Mouse (Mus musculus) lung, embryonic 15.5 days (tissue): ENCODE measurements around the gene Bcas2. TPM values are rescaled to one million over a fixed set of nuclear protein-coding genes. Genes with fewer than 3 reads are reported as not detected.
A peak's percentile ranks its signal among the peaks of the same experiment; 100 is the strongest.

ENCODE experiments used
- ATAC-seq: fragments of 200-750 bp; cut with Nextera tagmentation; 2 replicates; pipeline ENCODE4 v1.8.0; 2017; ENCODE audit warnings: moderate number of reproducible peaks, borderline replicate concordance; ENCODE audit not compliant: low FRiP score, low TSS enrichment; ENCODE audit errors: extremely low read depth
- H3K27ac ChIP-seq: fragments of 300-500 bp; sonication (generic); 2 replicates; pipeline ENCODE4 v1.5.1; 2015; ENCODE audit warnings: moderate library complexity, mild to moderate bottlenecking, inconsistent platforms
- H3K27me3 ChIP-seq: fragments of 300-500 bp; sonication (generic); 2 replicates; pipeline ENCODE4 v1.6.1; 2015; ENCODE audit warnings: inconsistent platforms
- H3K36me3 ChIP-seq: fragments of 300-500 bp; sonication (generic); 2 replicates; pipeline ENCODE4 v1.6.1; 2015; ENCODE audit warnings: inconsistent platforms
- H3K4me1 ChIP-seq: fragments of 300-500 bp; sonication (generic); 2 replicates; pipeline ENCODE4 v1.6.1; 2015; ENCODE audit warnings: inconsistent platforms
- H3K4me2 ChIP-seq: fragments of 300-500 bp; sonication (generic); 2 replicates; pipeline ENCODE4 v1.6.1; 2015; ENCODE audit warnings: inconsistent platforms, mild to moderate bottlenecking, moderate library complexity
- H3K4me3 ChIP-seq: fragments of 300-500 bp; sonication (generic); 2 replicates; pipeline ENCODE4 v1.5.1; 2015; ENCODE audit warnings: mild to moderate bottlenecking, inconsistent platforms
- H3K9ac ChIP-seq: fragments of 300-500 bp; sonication (generic); 2 replicates; pipeline ENCODE4 v1.6.1; 2015; ENCODE audit warnings: inconsistent platforms
- H3K9me3 ChIP-seq: fragments of 300-500 bp; sonication (generic); 2 replicates; pipeline ENCODE4 v1.6.1; 2016; ENCODE audit warnings: inconsistent platforms
- WGBS: fragments of 180-500 bp; shearing (Covaris S2); methylation state at CpG from one replicate; pipeline ENCODE4 v1.1.7; 2015; 5-methylcytosine and 5-hydroxymethylcytosine counted together
- polyA plus RNA-seq: library from polyadenylated mRNA; unstranded; fragments of >200 nt; fragmentation: Nextera tagmentation; extraction: Ambion mirVana; gene quantifications from 2 replicates; pipeline ENCODE4 v1.2.1, GENCODE M21; 2015

The Bcas2 gene
- polyA plus RNA-seq: 188 and 190 TPM in 2 replicates

DNA sequence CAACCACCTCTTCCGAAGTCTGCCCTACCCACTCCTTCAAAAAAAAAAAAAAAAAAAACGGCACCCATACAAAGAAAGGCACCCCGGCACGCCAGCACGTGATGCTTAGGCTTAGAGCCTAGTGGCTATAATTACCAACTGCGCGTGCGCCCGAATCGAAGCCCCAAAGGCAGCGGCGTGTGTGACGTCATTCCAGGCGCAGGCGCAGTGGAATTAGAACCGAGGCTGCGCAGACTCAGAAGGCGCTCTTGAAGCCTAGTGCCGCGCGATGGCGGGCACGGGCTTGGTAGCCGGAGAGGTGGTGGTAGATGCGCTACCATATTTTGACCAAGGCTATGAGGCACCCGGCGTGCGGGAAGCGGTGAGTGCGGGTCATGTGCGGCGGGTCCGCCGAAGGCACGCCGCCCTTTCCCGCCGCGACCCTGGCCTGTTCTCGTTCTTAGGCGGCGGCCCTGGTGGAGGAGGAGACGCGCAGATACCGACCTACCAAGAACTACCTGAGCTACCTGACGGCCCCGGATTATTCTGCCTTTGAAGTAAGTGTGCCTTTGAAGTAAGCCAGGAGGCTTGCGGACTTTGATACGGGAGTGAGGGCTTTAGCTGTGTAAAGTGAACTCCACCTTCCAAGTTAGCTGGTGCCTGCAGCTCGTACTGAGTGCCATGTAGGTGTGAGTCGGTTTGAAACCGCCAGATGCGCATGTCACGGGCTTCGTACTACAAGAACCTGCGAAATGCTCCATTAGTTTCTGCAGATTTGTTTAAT, at the start of gene Bcas2:
Bcas2 (plus strand) TSS at position 151 of the 763 bp plus-strand sequence.
- under 1% methylated on average over 56 of the region's 56 CpGs for WGBS
- Histone ChIP-seq H3K27me3 (no peaks in the 10 kb centered on the region), H3K4me1 (peaks cover 13% of the 10 kb centered on the region), H3K4me3 (peak within 1 kb of the TSS; percentile 81), H3K4me2 (peak within 1 kb of the TSS; percentile 65), H3K36me3 (peaks cover 31% of the 10 kb centered on the region), H3K9me3 (no peaks in the 10 kb centered on the region), H3K27ac (peak within 1 kb of the TSS; percentile 79), H3K9ac (peak within 1 kb of the TSS; percentile 87)
- ATAC-seq: peak; percentile 96

DNA sequence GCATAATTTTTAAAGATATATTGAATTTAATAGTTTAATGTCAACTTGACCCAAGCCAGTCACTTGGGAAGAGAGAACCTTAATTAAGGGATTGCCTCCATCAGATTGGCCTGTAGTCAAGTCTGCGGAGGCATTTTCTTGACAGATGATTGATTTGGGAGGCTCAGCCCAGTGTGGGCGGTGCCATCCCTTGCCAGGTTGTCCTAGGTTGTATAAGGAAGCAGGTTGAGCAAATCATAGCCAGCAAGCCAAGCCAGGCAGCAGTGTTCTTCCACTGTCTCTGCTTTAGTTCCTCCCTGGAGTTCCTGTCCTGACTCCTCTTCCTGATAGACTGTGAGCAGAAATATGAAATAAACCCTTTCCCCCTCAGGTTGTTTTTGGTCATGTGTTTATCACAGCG, 47.8 kb upstream of the Bcas2 start:
- H3K36me3 ChIP-seq: no peaks in the 10 kb centered on the region
- H3K27me3 ChIP-seq: no peaks in the 10 kb centered on the region
- H3K9ac ChIP-seq: no peak overlapping the region
- no peaks in the 10 kb centered on the region for H3K9me3 ChIP-seq
- H3K4me3 ChIP-seq: no peak overlapping the region
- H3K27ac ChIP-seq: no peak overlapping the region
- no peak for ATAC-seq
- 0 out of 2 replicates have a peak, but pooled peaks cover 3% of the 10 kb centered on the region for H3K4me1 ChIP-seq
- H3K4me2 ChIP-seq: no peak overlapping the region
- WGBS: 74% methylated on average over 3 of the region's 3 CpGs

DNA sequence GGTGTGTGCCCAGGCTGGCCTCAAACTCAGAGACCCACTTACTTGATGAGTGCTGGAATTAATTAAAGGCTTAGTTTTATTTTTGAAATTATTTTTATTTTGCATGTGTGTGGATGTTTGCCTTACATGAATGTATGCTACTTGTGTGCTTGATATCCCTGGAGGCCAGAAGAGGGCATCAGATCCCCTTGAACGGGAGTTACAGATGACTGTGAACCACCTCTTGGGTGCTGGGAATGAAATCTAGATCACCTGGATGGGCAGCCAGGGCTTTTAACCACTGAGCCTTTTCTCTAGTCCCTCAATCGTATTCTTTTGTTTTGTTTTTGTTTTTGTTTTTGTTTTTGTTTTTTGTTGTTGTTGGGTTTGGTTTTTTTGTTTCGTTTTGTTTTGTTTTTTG, 45.3 kb upstream of the Bcas2 start:
- peaks cover 21% of the 10 kb centered on the region; the same call in 1 of the 2 replicates for H3K4me1 ChIP-seq
- ATAC-seq: no peak
- no peaks in the 10 kb centered on the region for H3K9me3 ChIP-seq
- no peaks in the 10 kb centered on the region for H3K27me3 ChIP-seq
- H3K36me3 ChIP-seq: no peaks in the 10 kb centered on the region
- 87% methylated on average over 3 of the region's 3 CpGs for WGBS
- H3K27ac ChIP-seq: no peak overlapping the region
- H3K9ac ChIP-seq: no peak overlapping the region
- H3K4me3 ChIP-seq: no peak overlapping the region
- H3K4me2 ChIP-seq: no peak overlapping the region

DNA sequence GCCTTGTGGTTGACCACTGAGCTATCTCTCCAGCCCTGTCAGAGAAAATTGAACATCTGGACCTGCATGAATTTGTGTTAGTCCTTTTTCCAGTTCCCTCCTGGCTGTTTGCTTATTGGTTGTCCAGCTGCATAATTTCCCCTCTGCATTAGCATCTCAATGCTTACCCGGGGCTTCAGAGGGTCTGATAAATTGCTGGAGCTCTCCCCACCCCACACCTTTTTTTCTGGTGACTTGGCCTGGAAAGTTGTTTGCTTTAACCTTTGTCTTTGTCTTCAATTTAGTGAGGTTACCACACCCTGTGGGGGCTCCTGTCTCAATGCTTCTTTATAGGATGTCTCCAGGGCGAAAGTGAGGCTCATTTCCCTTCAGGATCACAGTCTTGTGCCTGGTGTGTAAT, 44.3 kb upstream of the Bcas2 start:
- Histone ChIP-seq H3K36me3 (peaks cover 3% of the 10 kb centered on the region; the same call in 1 of the 2 replicates), H3K27ac (no peak overlapping the region), H3K9ac (no peak overlapping the region), H3K4me2 (no peak overlapping the region), H3K4me3 (no peak overlapping the region), H3K4me1 (peaks cover 21% of the 10 kb centered on the region; the same call in 1 of the 2 replicates), H3K9me3 (no peaks in the 10 kb centered on the region), H3K27me3 (no peaks in the 10 kb centered on the region)
- WGBS: 40% methylated on average over 2 of the region's 2 CpGs
- no peak for ATAC-seq

DNA sequence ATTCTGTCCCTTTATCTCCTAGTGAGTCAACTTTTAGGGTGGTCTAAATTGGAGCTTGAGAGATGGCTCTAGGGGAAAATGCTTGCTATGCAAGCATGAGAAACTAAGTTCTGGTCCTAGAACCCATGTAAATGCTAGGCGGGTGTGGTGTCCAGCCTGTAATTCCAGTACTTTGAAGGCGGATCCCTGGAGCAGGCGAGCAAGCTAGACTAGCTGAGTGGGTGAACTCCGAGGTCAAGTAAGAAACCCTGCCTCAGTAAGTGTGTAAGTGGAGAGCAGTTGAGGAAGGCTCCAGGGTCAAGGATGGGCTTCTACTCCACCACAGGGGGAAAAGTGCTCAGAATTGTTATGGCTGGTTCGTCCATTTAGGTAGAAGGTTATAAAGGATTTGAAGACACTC, 43.7 kb upstream of the Bcas2 start:
- Histone ChIP-seq H3K9me3 (no peaks in the 10 kb centered on the region), H3K4me3 (no peak overlapping the region)
- WGBS: 64% methylated on average over 5 of the region's 5 CpGs

DNA sequence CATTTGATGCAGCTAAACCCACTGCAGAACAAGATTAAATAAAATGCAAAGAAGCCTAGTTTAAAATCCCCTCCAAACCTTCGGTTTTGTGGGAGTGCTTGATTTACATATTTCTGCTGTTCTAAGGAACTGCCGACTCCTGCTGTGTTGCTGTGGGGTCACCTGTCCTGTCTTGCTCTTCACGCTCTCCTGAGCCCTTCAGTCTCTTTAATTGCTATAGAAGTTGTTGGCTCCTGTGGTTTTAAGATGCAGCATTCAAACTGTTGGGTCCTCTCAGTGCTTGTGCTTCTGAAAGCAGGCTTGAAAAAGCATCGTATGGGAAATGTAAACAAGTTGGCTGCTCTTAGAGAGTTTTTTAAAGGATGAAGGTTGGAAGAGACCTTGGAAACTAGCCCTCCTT, 43.2 kb upstream of the Bcas2 start:
- H3K36me3 ChIP-seq: peaks cover 3% of the 10 kb centered on the region; the same call in 1 of the 2 replicates
- no peaks in the 10 kb centered on the region for H3K9me3 ChIP-seq
- H3K9ac ChIP-seq: no peak overlapping the region
- H3K4me3 ChIP-seq: no peak overlapping the region
- H3K27me3 ChIP-seq: no peaks in the 10 kb centered on the region
- H3K27ac ChIP-seq: no peak overlapping the region
- H3K4me2 ChIP-seq: no peak overlapping the region
- no peak for ATAC-seq
- H3K4me1 ChIP-seq: peaks cover 21% of the 10 kb centered on the region; the same call in 1 of the 2 replicates
- WGBS: 48% methylated on average over 4 of the region's 4 CpGs

More for the DNA sequence above, 43.7 kb upstream of the Bcas2 start:
- Histone ChIP-seq H3K27ac (no peak overlapping the region), H3K27me3 (no peaks in the 10 kb centered on the region), H3K9ac (no peak overlapping the region), H3K36me3 (peaks cover 3% of the 10 kb centered on the region; the same call in 1 of the 2 replicates), H3K4me1 (peaks cover 21% of the 10 kb centered on the region; the same call in 1 of the 2 replicates), H3K4me2 (no peak overlapping the region)
- no peak for ATAC-seq

DNA sequence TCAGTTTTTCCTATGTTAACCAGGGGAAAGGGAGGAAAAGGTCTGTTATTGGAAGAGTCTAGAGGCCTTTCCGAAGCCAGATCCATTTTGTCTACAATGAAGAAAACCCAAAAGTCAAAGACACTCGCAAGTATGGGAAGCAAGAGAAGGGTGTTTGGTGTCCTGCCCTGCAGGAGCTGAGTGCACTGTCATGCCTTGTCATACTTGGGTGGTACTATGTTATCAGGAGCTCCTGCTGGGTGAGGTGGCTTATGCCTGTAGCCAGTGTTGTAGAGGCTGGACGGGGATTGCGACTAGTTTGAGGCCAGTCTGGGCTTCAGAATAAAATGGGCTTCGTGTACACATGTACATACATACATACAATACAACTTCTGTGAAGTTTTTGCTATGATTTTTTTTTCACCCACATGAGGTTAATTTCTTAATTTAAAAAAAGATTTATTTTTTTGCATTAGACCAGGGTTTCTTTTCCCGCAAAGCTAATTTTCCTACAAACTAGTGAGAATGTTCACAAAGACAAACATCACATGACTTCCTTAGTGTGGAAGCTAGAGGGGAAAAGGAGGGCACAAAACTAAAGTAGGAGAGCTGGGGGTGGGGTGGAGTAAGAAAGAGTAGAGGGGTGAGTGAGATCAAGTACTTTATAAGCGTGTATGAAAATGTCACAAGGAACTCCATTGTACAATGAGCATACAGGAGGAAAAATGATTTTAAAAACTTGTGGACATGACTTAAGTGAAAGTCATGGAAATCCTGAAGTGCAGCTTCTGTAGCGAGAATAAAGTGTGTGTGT, 41.9 kb upstream of the Bcas2 start:
- Histone ChIP-seq H3K27me3 (no peaks in the 10 kb centered on the region), H3K4me2 (peak overlapping the region; percentile 14; the same call in 1 of the 2 replicates), H3K27ac (peak overlapping the region; percentile 43), H3K4me1 (peaks cover 21% of the 10 kb centered on the region; the same call in 1 of the 2 replicates), H3K9ac (no peak overlapping the region), H3K4me3 (no peak overlapping the region), H3K36me3 (peaks cover 3% of the 10 kb centered on the region; the same call in 1 of the 2 replicates), H3K9me3 (no peaks in the 10 kb centered on the region)
- 60% methylated on average over 8 of the region's 8 CpGs for WGBS
- peak; percentile 81; the same call in 1 of the 2 replicates for ATAC-seq

DNA sequence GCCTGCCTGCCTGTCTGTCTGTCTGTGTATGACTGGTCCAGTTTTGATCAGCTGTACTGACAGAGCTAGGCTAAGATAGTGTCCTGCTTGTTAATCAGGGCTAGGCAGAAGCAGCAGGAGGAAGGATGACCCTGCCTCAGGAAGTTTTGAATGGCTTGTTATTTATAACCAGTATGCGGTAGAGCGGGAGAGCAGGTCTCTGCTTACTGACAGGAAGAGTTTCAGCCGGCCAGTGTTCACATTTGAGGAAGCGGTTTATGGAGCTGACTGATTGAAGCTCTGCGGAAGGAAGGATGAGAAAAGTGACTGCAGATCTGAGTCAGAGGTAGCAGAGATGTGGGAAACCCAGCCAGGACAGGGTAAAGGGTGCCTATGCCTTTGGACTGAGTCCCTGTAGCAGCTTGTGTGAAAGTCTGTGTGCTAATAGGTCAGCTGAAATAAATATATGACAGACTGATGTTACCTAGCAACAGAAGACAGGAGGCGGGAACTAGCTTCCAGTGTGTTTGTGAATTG, 41.2 kb upstream of the Bcas2 start:
- 21% methylated on average over 6 of the region's 6 CpGs for WGBS
- H3K4me3 ChIP-seq: no peak overlapping the region
- peaks cover 3% of the 10 kb centered on the region; the same call in 1 of the 2 replicates for H3K36me3 ChIP-seq
- peaks cover 21% of the 10 kb centered on the region; the same call in 1 of the 2 replicates for H3K4me1 ChIP-seq
- no peaks in the 10 kb centered on the region for H3K27me3 ChIP-seq
- H3K9me3 ChIP-seq: no peaks in the 10 kb centered on the region
- H3K4me2 ChIP-seq: peak overlapping the region; percentile 14; the same call in 1 of the 2 replicates
- no peak overlapping the region for H3K9ac ChIP-seq
- peak overlapping the region; percentile 41; the same call in 1 of the 2 replicates for H3K27ac ChIP-seq
- ATAC-seq: peak; percentile 77

DNA sequence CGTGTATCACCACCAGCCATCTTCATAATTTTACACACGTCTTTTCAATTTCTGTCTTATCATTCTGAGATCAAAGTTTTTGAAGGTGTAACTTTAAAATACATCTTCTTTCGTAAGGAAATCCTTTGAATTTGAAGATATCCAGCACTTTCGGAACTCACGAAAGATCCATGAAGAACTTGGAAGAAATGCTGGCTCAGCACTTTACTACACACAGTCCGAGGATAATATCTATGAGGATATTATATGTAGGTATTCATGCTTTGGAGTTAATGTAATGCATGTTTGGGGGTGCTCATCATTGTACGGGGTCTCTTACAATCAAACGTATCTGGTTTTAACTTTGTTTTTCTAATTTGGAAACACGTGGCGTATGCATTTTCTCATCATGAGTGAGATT, 38.4 kb upstream of the Bcas2 start:
- Histone ChIP-seq H3K4me3 (no peak overlapping the region), H3K36me3 (peaks cover 3% of the 10 kb centered on the region; the same call in 1 of the 2 replicates), H3K27ac (no peak overlapping the region), H3K4me1 (peaks cover 21% of the 10 kb centered on the region; the same call in 1 of the 2 replicates), H3K4me2 (no peak overlapping the region), H3K27me3 (no peaks in the 10 kb centered on the region), H3K9me3 (no peaks in the 10 kb centered on the region), H3K9ac (no peak overlapping the region)
- no peak for ATAC-seq
- 90% methylated on average over 10 of the region's 10 CpGs for WGBS

DNA sequence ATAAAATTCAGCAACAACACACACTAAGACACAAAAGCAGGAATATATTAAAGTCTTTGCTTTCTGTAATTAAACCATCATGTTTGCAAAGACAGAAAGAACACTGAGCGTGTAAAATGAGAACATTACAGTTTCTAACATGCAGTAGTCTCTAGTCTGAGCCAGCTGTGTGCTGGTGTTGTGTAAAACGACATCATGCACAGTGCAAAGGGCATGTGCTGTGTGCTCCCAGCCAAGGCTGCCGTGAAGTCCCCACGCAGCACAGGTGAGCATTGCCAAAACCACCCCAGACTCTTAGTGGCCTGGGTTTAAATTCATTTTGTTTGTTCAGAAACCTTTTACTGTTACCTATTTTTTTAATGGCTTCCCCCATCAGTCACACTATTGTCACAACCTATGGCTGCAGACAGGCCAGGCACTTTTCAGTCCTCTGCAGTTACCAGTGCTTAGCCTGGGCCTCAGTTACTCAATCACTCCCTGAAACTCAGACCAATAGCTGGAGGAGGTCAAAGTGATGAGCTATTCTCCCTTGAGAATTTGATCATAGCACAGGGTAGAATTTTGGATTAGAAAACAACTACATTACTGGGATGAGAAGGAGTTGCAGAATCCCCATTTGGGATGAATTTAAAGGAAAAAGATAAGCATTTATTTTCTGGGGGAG, 34.9 kb upstream of the Bcas2 start:
- H3K4me2 ChIP-seq: no peak overlapping the region
- no peaks in the 10 kb centered on the region for H3K27me3 ChIP-seq
- no peak overlapping the region for H3K27ac ChIP-seq
- H3K4me3 ChIP-seq: no peak overlapping the region
- ATAC-seq: no peak
- H3K4me1 ChIP-seq: peaks cover 12% of the 10 kb centered on the region; the same call in 1 of the 2 replicates
- 78% methylated on average over 4 of the region's 4 CpGs for WGBS
- H3K9ac ChIP-seq: no peak overlapping the region
- no peaks in the 10 kb centered on the region for H3K9me3 ChIP-seq
- H3K36me3 ChIP-seq: peaks cover 3% of the 10 kb centered on the region; the same call in 1 of the 2 replicates

DNA sequence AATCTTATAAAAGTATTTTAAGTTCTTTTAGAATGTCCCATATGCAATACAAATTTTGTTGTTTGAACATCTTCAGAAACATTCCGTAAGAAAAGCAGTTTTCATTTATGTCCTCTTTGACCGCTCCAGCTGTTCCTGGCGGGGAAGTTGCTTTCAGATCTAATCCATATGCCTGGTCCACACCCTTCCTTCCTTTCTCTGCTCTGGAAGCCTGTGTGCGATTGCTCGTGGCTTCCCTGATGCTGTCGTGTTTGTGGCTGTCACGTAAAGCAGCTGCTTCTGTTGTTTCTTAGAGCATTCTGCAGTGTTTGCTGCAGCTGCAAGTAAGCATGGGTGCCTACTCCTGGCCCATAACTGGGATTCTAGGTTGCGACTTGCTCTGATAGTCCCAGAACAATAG, 32.4 kb upstream of the Bcas2 start:
- H3K4me3 ChIP-seq: no peak overlapping the region
- H3K9ac ChIP-seq: no peak overlapping the region
- 0 out of 2 replicates have a peak overlapping the region, but pooled peaks have one; percentile 12 for H3K27ac ChIP-seq
- peaks cover 12% of the 10 kb centered on the region; the same call in 1 of the 2 replicates for H3K4me1 ChIP-seq
- 0 out of 2 replicates have a peak overlapping the region, but pooled peaks have one; percentile 10 for H3K4me2 ChIP-seq
- no peaks in the 10 kb centered on the region for H3K36me3 ChIP-seq
- WGBS: 38% methylated on average over 8 of the region's 8 CpGs
- no peaks in the 10 kb centered on the region for H3K9me3 ChIP-seq
- no peak; the same call in 1 of the 2 replicates for ATAC-seq
- H3K27me3 ChIP-seq: no peaks in the 10 kb centered on the region
